Mouse (Mus musculus): ENCODE data around the gene Pgm2.

DNA sequence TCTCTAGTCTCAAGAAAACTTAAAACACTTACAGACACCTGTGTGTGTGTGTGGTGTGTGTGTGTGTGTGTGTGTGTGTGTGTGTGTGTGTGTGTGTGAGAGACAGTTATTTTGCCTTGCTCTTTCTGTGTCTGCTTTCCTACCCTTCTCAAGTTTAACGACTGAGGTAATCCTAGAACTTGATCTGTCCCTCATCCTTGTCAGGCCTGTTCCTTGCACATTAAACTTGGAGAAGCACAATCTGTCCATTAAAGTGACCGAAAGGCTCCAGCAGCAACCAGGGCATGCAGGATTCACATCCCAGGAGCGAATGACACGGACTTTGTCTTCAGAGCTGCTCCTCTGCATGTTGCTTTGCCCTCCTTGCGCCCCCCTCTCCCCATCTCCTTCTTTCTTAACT lies 69.8 kb downstream of the Pgm2 start:
- TF ChIP-seq CTCF (IDR thresholded peaks at IDR 0.05; ENCODE audit: borderline replicate concordance, insufficient read depth, low read length), result no peak
- no peak for TF ChIP-seq POLR2A (IDR thresholded peaks at IDR 0.05; ENCODE audit: low read depth, low read length)

Data from embryonic fibroblast, embryonic 13.5 days (primary cell).